Mouse (Mus musculus): ENCODE results near the gene Bptf. TPM values are rescaled to one million over a fixed set of nuclear protein-coding genes. Genes with fewer than 3 reads are reported as not detected.
A peak's percentile ranks its signal among the peaks of the same experiment; 100 is the strongest.

Bptf gene
- polyA plus RNA-seq, 1 experiment from 2014 or later = 27.1 TPM

GRCm38 (mm10) chr11:107044321-107044720 is 87.6 kb downstream of the Bptf start:
- no peak overlapping the region for H3K9ac ChIP-seq
- no peaks in the 10 kb centered on the region for H3K27me3 ChIP-seq
- no peak overlapping the region for H3K4me2 ChIP-seq
- ATAC-seq (ENCODE audit: low FRiP score, low read depth) = peak; percentile 59; the same call in 1 of the 2 replicates
- no peaks in the 10 kb centered on the region for H3K4me1 ChIP-seq (replicated peaks)
- 0 out of 2 replicates have a peak overlapping the region, but pooled peaks have one; percentile 12 for H3K27ac ChIP-seq (replicated peaks)
- H3K9me3 ChIP-seq = no peaks in the 10 kb centered on the region
- peaks cover 52% of the 10 kb centered on the region for H3K36me3 ChIP-seq
- H3K4me3 ChIP-seq = no peak overlapping the region
- 57% methylated on average over 5 of the region's 5 CpGs for WGBS

GRCm38 (mm10) chr11:107043361-107043760 is 88.6 kb downstream of the Bptf start:
- H3K36me3 ChIP-seq = peaks cover 59% of the 10 kb centered on the region
- no peak overlapping the region for H3K27ac ChIP-seq (replicated peaks)
- H3K4me3 ChIP-seq = no peak overlapping the region
- no peaks in the 10 kb centered on the region for H3K4me1 ChIP-seq (replicated peaks)
- no peak for ATAC-seq (ENCODE audit: low FRiP score, low read depth)
- no peaks in the 10 kb centered on the region for H3K9me3 ChIP-seq
- WGBS = 94% methylated on average over 11 of the region's 11 CpGs
- no peak overlapping the region for H3K4me2 ChIP-seq
- no peaks in the 10 kb centered on the region for H3K27me3 ChIP-seq
- H3K9ac ChIP-seq = no peak overlapping the region

GRCm38 (mm10) chr11:107041396-107041795 is 90.5 kb downstream of the Bptf start:
- ATAC-seq (ENCODE audit: low FRiP score, low read depth) = no peak
- Histone ChIP-seq H3K9ac (no peak overlapping the region), H3K27ac (replicated peaks) (no peak overlapping the region), H3K36me3 (peaks cover 59% of the 10 kb centered on the region), H3K4me3 (no peak overlapping the region), H3K4me1 (replicated peaks) (no peaks in the 10 kb centered on the region), H3K4me2 (no peak overlapping the region), H3K9me3 (no peaks in the 10 kb centered on the region), H3K27me3 (no peaks in the 10 kb centered on the region)
- 85% methylated on average over 3 of the region's 3 CpGs for WGBS

GRCm38 (mm10) chr11:107039417-107039816 is 92.5 kb downstream of the Bptf start:
- Histone ChIP-seq H3K4me3 (no peak overlapping the region), H3K27me3 (no peaks in the 10 kb centered on the region), H3K27ac (replicated peaks) (no peak overlapping the region), H3K9ac (no peak overlapping the region), H3K36me3 (peaks cover 58% of the 10 kb centered on the region), H3K4me2 (no peak overlapping the region), H3K4me1 (replicated peaks) (no peaks in the 10 kb centered on the region), H3K9me3 (no peaks in the 10 kb centered on the region)
- WGBS = 97% methylated on average over 5 of the region's 5 CpGs
- no peak for ATAC-seq (ENCODE audit: low FRiP score, low read depth)

DNA sequence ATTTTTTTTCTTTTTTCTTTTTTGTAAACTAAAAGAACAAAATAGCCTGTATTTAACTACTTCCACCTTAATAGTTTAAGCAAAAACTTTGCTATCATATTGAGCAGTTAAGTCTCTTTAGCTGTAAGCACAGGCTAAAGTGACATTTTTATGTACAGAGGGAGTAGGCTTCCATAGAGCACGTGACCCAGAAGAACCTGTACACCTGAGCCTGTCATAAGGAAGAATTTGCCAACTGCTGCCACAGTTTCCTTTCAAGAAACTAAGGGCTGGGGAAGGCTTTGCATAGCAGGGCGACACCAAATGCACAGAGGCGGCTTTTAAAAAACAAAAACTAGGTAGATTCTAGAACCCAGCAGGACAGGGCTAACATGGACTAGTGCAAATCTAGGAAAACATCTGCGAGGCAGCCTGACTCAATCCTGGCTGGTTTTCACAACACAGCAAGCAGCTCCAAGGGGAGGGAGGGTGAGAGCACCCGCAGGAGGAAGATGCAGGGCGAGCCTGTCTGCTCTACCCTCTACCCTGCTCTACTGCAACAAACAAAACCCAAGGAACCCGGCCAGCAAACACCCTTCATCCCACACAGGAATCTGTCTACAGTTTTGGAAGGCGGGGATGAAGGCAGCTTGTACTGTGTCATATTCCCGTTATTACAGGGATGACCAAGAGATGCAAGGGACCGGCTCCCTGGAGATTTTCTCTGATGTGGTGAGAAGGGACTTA is 97.7 kb downstream of the Bptf start:
- 84% methylated on average over 10 of the region's 10 CpGs for WGBS
- no peak for ATAC-seq (ENCODE audit: low FRiP score, low read depth)
- no peaks in the 10 kb centered on the region for H3K4me1 ChIP-seq (replicated peaks)
- no peak overlapping the region for H3K4me2 ChIP-seq
- no peaks in the 10 kb centered on the region for H3K27me3 ChIP-seq
- H3K4me3 ChIP-seq = no peak overlapping the region
- H3K9me3 ChIP-seq = no peaks in the 10 kb centered on the region
- H3K27ac ChIP-seq (replicated peaks) = no peak overlapping the region
- peaks cover 20% of the 10 kb centered on the region for H3K36me3 ChIP-seq
- H3K9ac ChIP-seq = no peak overlapping the region

- 28% methylated on average over 7 of the region's 7 CpGs for WGBS
- no peak overlapping the region for H3K4me3 ChIP-seq
- no peaks in the 10 kb centered on the region for H3K9me3 ChIP-seq
- H3K9ac ChIP-seq = no peak overlapping the region
- peaks cover 4% of the 10 kb centered on the region; the same call in 1 of the 2 replicates for H3K36me3 ChIP-seq
- ATAC-seq (ENCODE audit: low FRiP score, low read depth) = no peak
- H3K4me2 ChIP-seq = no peak overlapping the region
- no peak overlapping the region for H3K27ac ChIP-seq (replicated peaks)
- H3K4me1 ChIP-seq (replicated peaks) = peaks cover 11% of the 10 kb centered on the region
- no peaks in the 10 kb centered on the region for H3K27me3 ChIP-seq
Measured at GRCm38 (mm10) chr11:107031635-107032034, 100.3 kb downstream of the Bptf start.

- H3K4me3 ChIP-seq = no peak overlapping the region
- ATAC-seq (ENCODE audit: low FRiP score, low read depth) = no peak
Measured at GRCm38 (mm10) chr11:107029536-107029935, 102.4 kb downstream of the Bptf start.

DNA sequence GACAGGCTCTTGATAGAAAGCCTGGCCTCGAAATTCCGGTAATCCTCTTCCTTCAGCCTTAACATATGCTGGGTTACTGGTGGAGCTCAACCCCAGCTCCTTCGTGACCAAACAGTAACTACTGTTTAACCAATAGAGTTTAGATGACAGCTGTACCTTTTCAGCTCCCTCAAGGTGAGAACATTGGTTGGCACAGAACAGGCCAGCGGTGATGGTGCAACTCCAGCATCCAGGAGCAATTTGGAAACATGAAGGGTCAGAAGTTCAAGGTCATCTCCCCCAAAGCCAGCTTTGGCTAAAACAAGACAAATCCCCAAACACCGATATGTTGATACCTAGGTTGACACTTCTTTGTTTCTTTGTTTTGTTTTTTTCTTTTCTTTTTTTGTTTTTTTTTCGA is 103.2 kb downstream of the Bptf start:
- no peaks in the 10 kb centered on the region for H3K36me3 ChIP-seq
- no peak for ATAC-seq (ENCODE audit: low FRiP score, low read depth)
- no peaks in the 10 kb centered on the region for H3K27me3 ChIP-seq
- peak overlapping the region; percentile 58 for H3K4me3 ChIP-seq
- 67% methylated on average over 6 of the region's 6 CpGs for WGBS
- H3K9me3 ChIP-seq = no peaks in the 10 kb centered on the region
- peak overlapping the region; percentile 89 for H3K27ac ChIP-seq (replicated peaks)
- peak overlapping the region; percentile 97 for H3K4me2 ChIP-seq
- H3K4me1 ChIP-seq (replicated peaks) = peaks cover 37% of the 10 kb centered on the region
- H3K9ac ChIP-seq = peak overlapping the region; percentile 53; the same call in 1 of the 2 replicates

More at GRCm38 (mm10) chr11:107029536-107029935, 102.4 kb downstream of the Bptf start:
- peaks cover 32% of the 10 kb centered on the region for H3K4me1 ChIP-seq (replicated peaks)
- H3K9ac ChIP-seq = no peak overlapping the region
- H3K36me3 ChIP-seq = no peaks in the 10 kb centered on the region
- H3K4me2 ChIP-seq = no peak overlapping the region
- WGBS = 54% methylated on average over 19 of the region's 19 CpGs
- no peaks in the 10 kb centered on the region for H3K27me3 ChIP-seq
- no peaks in the 10 kb centered on the region for H3K9me3 ChIP-seq
- H3K27ac ChIP-seq (replicated peaks) = no peak overlapping the region

GRCm38 (mm10) chr11:107028275-107028618 is 103.7 kb downstream of the Bptf start:
- Histone ChIP-seq H3K9me3 (no peaks in the 10 kb centered on the region), H3K27ac (replicated peaks) (peak overlapping the region; percentile 89), H3K27me3 (no peaks in the 10 kb centered on the region), H3K4me1 (replicated peaks) (peaks cover 37% of the 10 kb centered on the region), H3K9ac (peak overlapping the region; percentile 53), H3K4me3 (peak overlapping the region; percentile 58), H3K36me3 (no peaks in the 10 kb centered on the region), H3K4me2 (peak overlapping the region; percentile 97)
- whole genome bisulfite sequencing = 3% methylated on average over 29 of the region's 29 CpGs
- ATAC-seq (ENCODE audit: low FRiP score, low read depth) = peak; percentile 75

DNA sequence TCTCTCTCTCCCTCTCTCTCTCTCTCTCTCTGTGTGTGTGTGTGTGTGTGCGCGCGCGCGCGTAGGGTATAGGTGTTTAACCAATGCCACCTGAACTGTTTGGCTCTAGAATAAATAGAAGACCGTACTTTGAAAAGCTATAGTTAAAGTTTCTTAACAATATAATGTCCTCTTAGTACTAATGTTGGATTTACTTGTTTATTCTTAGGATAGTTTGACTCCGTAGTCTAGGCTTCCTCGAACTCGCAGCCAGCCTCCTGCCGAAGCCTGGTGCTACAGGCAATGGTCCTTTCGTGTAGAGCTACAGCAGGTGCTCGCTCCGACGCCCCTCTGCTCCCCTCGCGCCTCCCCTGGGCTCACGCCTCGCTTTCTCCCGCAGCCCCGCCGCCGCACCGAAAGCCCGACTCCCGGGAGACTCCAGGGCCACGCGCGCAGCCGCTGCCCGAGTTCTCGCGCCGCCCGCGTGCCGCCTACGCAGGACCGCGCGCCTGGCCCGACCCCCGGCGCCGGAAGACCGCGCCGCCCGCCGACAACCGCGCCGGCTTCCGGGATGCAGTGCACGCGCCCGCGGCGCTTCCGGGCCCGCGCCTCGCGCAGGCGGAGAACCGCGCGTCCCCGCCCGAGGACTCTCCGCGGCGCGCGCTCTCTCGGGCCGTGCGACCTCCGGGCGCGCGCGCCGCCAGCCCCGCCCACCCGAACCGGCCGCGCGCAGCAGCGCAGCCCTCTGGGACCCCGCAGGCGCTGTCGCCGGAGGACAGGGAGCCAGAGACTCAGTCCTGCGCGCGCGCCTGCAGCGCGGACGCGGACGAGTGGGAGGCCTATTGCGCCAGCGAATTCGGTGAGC is 104.3 kb downstream of the Bptf start:
- WGBS = 1% methylated on average over 104 of the region's 107 CpGs
- no peaks in the 10 kb centered on the region for H3K27me3 ChIP-seq
- peak overlapping the region; percentile 97 for H3K4me2 ChIP-seq
- H3K36me3 ChIP-seq = no peaks in the 10 kb centered on the region
- ATAC-seq (ENCODE audit: low FRiP score, low read depth) = peak; percentile 92
- H3K4me1 ChIP-seq (replicated peaks) = peaks cover 37% of the 10 kb centered on the region
- H3K9ac ChIP-seq = peak overlapping the region; percentile 53
- peak overlapping the region; percentile 58 for H3K4me3 ChIP-seq
- H3K9me3 ChIP-seq = no peaks in the 10 kb centered on the region
- peak overlapping the region; percentile 89 for H3K27ac ChIP-seq (replicated peaks)

DNA sequence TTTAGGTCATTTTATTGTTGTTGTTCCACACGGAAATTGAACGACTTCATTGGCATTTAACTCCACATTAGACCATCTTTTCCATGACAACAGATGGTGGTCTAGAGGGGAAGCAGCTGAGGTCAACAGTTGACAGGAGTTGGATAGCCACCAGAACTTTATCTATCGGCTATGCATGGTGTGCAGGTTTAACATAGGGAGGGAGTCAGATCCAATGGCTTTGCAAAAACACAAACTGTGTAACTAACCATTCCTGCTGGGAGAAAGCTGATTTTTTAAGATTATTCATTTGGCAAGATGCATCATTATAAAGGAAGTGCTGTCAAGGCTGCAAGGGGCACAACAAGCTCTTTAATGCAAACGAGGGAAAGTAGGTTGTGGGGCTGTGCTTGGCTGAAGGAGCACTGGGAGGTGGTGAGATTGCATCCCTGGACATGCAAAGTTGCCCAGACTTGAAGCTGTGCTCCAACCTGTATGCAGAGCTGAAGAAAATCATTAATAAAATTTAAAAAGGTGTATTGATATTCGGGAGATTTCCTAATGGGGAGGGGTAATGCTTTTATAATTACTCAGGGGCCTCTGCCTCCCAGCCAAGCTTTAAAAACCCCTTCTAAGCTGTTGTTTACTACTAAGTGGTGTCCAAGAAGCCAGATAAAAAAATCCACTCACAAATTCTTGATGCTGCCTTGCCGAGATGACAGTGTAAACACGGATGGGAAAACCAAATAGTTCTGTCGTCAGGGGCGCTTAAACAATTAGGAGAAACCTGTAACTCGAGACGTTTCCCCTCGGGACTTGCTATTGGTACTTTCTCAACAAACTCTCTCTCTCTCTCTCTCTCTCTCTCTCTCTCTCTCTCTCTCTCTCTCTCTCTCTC is 105.1 kb downstream of the Bptf start:
- no peak overlapping the region for H3K9ac ChIP-seq
- no peaks in the 10 kb centered on the region for H3K9me3 ChIP-seq
- H3K4me2 ChIP-seq = peak overlapping the region; percentile 97
- 5% methylated on average over 12 of the region's 12 CpGs for WGBS
- H3K27ac ChIP-seq (replicated peaks) = peak overlapping the region; percentile 73; the same call in 1 of the 2 replicates
- no peaks in the 10 kb centered on the region for H3K36me3 ChIP-seq
- no peaks in the 10 kb centered on the region for H3K27me3 ChIP-seq
- ATAC-seq (ENCODE audit: low FRiP score, low read depth) = no peak
- peaks cover 37% of the 10 kb centered on the region for H3K4me1 ChIP-seq (replicated peaks)
- peak overlapping the region; percentile 58; the same call in 1 of the 2 replicates for H3K4me3 ChIP-seq
